Mouse (Mus musculus): ENCODE measurements around the gene Lsamp. TPM values are rescaled to one million over a fixed set of nuclear protein-coding genes. Genes with fewer than 3 reads are reported as not detected.

Lsamp gene
- polyA plus RNA-seq, 1 experiment from 2014 or later = 6.7 TPM

DNA sequence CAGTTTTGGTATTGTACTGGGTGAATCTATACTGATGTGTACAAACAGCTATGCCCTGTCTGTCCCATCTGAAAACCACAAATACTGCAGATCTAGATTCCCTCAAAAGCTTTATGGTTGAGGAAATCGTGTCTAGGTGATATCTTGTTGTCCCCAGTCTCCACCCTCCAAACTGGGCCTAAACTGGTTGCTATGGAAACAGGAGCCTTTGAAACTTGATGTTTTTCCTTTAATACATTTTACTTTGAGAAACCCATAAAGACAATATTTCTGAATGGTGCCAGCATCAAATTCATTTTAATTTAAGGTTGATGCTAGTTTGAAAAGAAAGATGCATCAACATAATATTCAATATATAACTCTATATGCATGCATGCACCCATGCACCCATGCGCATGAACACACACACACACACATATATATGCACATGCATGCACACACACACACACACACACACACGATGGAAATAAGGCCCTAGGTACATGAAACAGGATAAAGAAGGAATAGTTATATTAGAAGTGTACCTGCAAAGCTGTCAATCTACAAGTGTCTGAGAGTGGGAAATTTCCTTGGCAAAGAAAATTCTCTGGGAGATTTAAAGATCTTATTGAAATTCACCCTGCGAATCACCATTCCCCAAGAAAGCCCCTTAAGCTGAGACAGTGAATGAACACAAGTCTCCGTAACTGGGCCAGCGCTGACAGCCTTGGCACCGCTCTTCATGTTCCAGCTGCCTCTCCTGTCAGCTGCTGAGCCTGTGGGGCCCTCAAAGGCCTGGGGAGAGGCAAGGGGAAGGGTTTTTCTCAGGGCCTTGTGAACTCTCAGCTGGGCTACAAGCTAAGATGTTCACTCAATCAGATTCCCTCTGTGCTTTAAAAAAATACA, 525.2 kb downstream of the Lsamp start:
- Histone ChIP-seq H3K36me3 (no peaks in the 10 kb centered on the region), H3K27ac (no peak overlapping the region), H3K27me3 (no peaks in the 10 kb centered on the region), H3K4me2 (no peak overlapping the region), H3K9ac (replicated peaks) (no peak overlapping the region), H3K9me3 (no peaks in the 10 kb centered on the region), H3K4me3 (replicated peaks) (no peak overlapping the region), H3K4me1 (replicated peaks) (no peaks in the 10 kb centered on the region)
- ATAC-seq (ENCODE audit: insufficient number of reproducible peaks, insufficient read depth, low FRiP score, low TSS enrichment, low read depth) = no peak
- 85% methylated on average over 7 of the region's 7 CpGs for WGBS

DNA sequence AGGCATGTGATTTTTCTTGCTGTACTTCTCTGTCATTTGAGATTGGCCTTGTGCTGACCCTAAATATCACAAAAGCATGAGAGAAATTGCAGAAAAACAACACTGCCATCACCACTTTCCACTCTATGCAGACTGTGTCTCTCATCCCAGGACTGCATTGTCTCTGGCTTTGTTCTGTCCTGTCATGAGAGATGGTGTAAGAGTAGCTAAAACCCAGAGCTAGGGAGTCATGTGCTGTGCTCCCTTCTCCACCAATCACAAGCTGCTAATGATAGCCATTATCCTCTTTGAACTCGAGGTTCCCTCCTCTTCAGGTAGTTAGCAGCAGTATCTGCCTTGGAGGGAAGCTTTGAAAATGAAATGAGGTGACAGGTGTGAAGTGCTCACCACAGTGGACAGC, 552.6 kb downstream of the Lsamp start:
- no peak for ATAC-seq (ENCODE audit: insufficient number of reproducible peaks, insufficient read depth, low FRiP score, low TSS enrichment, low read depth)
- Histone ChIP-seq H3K4me2 (no peak overlapping the region), H3K9ac (replicated peaks) (no peak overlapping the region), H3K4me1 (replicated peaks) (no peaks in the 10 kb centered on the region), H3K4me3 (replicated peaks) (no peak overlapping the region), H3K36me3 (no peaks in the 10 kb centered on the region), H3K27me3 (no peaks in the 10 kb centered on the region), H3K27ac (no peak overlapping the region), H3K9me3 (no peaks in the 10 kb centered on the region)
- WGBS = 20% methylated on average over 1 of the region's 1 CpGs

DNA sequence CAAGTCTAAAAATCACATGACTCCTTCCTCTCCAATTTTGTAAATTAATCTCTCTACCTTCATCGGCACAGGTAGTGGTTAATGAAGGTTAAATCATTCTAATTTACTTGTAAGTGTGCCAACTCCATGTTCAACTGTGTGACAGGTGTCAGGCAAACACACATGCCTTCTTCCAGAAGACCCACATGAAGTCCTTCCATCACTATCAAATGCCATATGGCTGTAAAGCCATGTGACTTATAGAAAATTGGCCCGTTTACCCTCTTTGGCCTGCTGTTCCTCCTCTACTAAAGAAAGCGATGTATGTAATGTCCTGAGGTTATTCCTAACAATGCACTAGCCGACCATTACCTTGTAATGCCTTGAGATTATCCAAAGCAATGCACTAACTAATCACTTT, 565.5 kb downstream of the Lsamp start:
- 86% methylated on average over 4 of the region's 4 CpGs for WGBS
- Histone ChIP-seq H3K27me3 (no peaks in the 10 kb centered on the region), H3K4me2 (no peak overlapping the region), H3K9me3 (no peaks in the 10 kb centered on the region), H3K27ac (no peak overlapping the region), H3K4me3 (replicated peaks) (no peak overlapping the region), H3K36me3 (no peaks in the 10 kb centered on the region), H3K9ac (replicated peaks) (no peak overlapping the region), H3K4me1 (replicated peaks) (no peaks in the 10 kb centered on the region)
- no peak for ATAC-seq (ENCODE audit: insufficient number of reproducible peaks, insufficient read depth, low FRiP score, low TSS enrichment, low read depth)

- Histone ChIP-seq H3K27ac (no peak overlapping the region), H3K4me2 (no peak overlapping the region), H3K9me3 (no peaks in the 10 kb centered on the region), H3K9ac (replicated peaks) (no peak overlapping the region), H3K36me3 (no peaks in the 10 kb centered on the region), H3K27me3 (no peaks in the 10 kb centered on the region), H3K4me1 (replicated peaks) (0 out of 2 replicates have a peak, but pooled peaks cover 6% of the 10 kb centered on the region), H3K4me3 (replicated peaks) (no peak overlapping the region)
- WGBS = 71% methylated on average over 1 of the region's 1 CpGs
- no peak for ATAC-seq (ENCODE audit: insufficient number of reproducible peaks, insufficient read depth, low FRiP score, low TSS enrichment, low read depth)
Observed at GRCm38 (mm10) chr16:40555608-40556007, 571.4 kb downstream of the Lsamp start.

- Histone ChIP-seq H3K36me3 (no peaks in the 10 kb centered on the region), H3K9ac (replicated peaks) (no peak overlapping the region), H3K4me2 (no peak overlapping the region), H3K4me3 (replicated peaks) (no peak overlapping the region), H3K27me3 (no peaks in the 10 kb centered on the region), H3K4me1 (replicated peaks) (0 out of 2 replicates have a peak, but pooled peaks cover 7% of the 10 kb centered on the region), H3K9me3 (no peaks in the 10 kb centered on the region), H3K27ac (no peak overlapping the region)
- ATAC-seq (ENCODE audit: insufficient number of reproducible peaks, insufficient read depth, low FRiP score, low TSS enrichment, low read depth) = no peak
- 44% methylated on average over 5 of the region's 5 CpGs for WGBS
Observed at GRCm38 (mm10) chr16:40557680-40558249, 573.6 kb downstream of the Lsamp start.

DNA sequence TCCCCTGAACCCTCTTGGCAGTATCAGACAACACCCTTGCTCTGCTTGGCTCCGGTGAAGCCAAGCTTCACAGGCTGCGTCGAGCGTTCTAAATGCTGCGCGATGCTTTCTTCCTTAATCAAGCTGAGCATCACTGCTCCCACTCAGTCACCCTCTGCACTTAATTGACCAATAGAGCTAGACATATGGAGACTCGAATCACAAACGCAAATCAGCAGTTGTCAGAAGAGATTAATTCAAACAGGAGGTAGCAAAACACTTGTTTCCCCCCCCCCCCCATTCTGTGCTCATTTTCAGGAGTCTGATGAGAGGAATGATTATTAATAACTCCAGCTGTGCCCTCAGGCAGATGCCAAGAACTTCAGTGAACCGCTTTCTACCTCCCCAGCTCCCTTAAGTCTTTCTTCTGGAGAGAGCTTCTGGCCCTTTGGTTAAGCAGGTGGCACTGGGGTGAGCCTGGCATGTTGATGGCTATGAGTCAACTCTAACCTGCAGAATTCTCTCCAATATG, 583.3 kb downstream of the Lsamp start:
- H3K27me3 ChIP-seq = no peaks in the 10 kb centered on the region
- WGBS = 80% methylated on average over 9 of the region's 9 CpGs

GRCm38 (mm10) chr16:40572085-40572745, 588.1 kb downstream of the Lsamp start:
- Histone ChIP-seq H3K27me3 (no peaks in the 10 kb centered on the region), H3K4me2 (no peak overlapping the region), H3K9me3 (no peaks in the 10 kb centered on the region), H3K27ac (no peak overlapping the region), H3K9ac (replicated peaks) (no peak overlapping the region), H3K4me3 (replicated peaks) (no peak overlapping the region), H3K36me3 (no peaks in the 10 kb centered on the region), H3K4me1 (replicated peaks) (no peaks in the 10 kb centered on the region)
- ATAC-seq (ENCODE audit: insufficient number of reproducible peaks, insufficient read depth, low FRiP score, low TSS enrichment, low read depth) = no peak
- 84% methylated on average over 12 of the region's 12 CpGs for WGBS

More for the DNA sequence above, 583.3 kb downstream of the Lsamp start:
- H3K4me3 ChIP-seq (replicated peaks) = no peak overlapping the region
- H3K9ac ChIP-seq (replicated peaks) = no peak overlapping the region
- no peaks in the 10 kb centered on the region for H3K36me3 ChIP-seq
- H3K4me2 ChIP-seq = no peak overlapping the region
- no peak overlapping the region for H3K27ac ChIP-seq
- no peaks in the 10 kb centered on the region for H3K9me3 ChIP-seq
- ATAC-seq (ENCODE audit: insufficient number of reproducible peaks, insufficient read depth, low FRiP score, low TSS enrichment, low read depth) = no peak
- no peaks in the 10 kb centered on the region for H3K4me1 ChIP-seq (replicated peaks)

DNA sequence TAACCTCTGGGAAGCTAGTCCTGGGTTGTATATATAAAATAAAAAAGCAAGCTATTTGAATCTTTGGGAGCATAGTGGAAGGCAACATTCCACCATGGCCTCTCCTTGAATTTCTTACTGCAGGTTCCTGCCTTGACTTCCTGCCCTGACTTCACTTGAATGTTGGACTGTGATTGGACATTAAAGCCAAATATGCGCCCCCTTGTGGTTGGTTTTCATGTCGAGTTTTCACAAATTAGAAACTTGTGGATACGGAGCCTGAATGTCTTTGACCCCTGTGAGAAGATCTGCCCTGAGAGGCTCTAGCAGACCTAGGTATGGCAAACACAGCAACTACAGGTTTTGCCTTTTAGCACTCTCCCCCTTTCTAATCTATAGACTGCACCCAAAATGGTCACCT, 597.9 kb downstream of the Lsamp start:
- Histone ChIP-seq H3K36me3 (no peaks in the 10 kb centered on the region), H3K27ac (no peak overlapping the region), H3K9me3 (no peaks in the 10 kb centered on the region), H3K4me1 (replicated peaks) (no peaks in the 10 kb centered on the region), H3K4me2 (no peak overlapping the region), H3K27me3 (no peaks in the 10 kb centered on the region), H3K4me3 (replicated peaks) (no peak overlapping the region), H3K9ac (replicated peaks) (no peak overlapping the region)
- ATAC-seq (ENCODE audit: insufficient number of reproducible peaks, insufficient read depth, low FRiP score, low TSS enrichment, low read depth) = no peak
- WGBS = 62% methylated on average over 3 of the region's 3 CpGs

DNA sequence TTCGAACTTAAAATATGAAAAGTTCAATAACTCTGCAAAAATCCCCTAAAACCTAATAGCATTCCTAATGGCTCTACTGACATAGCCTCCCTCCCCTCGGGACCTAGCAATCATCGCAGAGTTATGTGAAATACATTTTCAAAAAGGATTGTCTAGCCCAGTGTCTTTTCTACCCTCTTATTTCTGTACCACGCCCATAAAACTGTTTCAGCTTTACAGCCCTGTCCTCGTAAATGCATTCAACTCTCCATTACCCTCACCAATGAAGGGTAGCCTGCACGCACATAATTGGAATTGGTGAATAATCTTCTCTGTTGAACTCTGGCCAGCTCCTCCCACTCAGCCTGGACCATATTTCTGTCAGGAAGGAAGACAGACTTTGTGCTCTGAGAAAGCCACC, 609.0 kb downstream of the Lsamp start:
- no peaks in the 10 kb centered on the region for H3K9me3 ChIP-seq
- no peak overlapping the region for H3K9ac ChIP-seq (replicated peaks)
- H3K4me1 ChIP-seq (replicated peaks) = no peaks in the 10 kb centered on the region
- H3K4me2 ChIP-seq = no peak overlapping the region
- no peaks in the 10 kb centered on the region for H3K36me3 ChIP-seq
- ATAC-seq (ENCODE audit: insufficient number of reproducible peaks, insufficient read depth, low FRiP score, low TSS enrichment, low read depth) = no peak
- no peak overlapping the region for H3K4me3 ChIP-seq (replicated peaks)
- 60% methylated on average over 6 of the region's 6 CpGs for WGBS
- H3K27ac ChIP-seq = no peak overlapping the region
- no peaks in the 10 kb centered on the region for H3K27me3 ChIP-seq

DNA sequence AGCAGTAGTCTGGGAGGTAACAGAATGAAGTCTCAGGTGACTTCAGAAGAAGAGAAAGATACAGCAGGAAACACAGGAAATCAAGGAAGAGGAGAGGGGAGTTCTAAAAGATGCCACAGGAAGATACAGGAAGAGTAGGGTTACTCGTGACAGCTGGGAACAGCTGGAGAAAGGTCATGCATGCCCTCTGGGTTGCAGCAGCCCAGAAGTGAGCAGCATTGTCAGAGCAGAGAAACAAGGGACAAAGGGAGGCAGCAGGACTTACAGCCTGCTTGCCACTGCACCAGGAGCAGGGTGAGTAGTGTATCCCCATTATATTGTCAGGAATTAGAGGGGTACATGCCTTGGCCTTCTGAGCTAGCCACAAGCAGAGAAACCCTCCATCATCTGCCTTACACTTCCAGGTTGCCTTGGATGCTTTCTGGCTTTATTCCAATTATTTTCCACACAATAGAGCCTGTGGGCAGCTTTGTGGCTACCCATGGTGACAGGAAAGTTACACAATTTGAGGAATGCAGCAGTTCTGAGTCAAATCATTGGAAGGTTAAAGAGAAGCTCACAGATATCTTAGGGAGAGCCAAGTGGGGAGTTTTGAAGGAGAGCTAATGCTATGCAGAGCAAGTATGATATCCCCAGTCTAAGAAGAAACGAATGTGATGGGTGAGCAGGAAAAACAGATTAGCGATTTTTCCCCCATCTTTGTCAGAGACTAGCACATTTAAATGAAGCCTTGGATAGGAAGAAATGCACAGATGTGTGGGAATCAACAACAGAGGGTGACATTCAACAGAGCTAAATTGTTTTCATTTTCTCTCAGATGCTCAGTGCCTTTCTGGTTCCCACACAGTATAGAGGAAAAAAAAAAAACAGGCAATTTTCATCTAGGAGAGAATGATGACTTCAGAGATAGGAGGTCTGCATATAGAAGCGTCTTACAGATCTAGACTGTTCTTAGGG, 617.5 kb downstream of the Lsamp start:
- Histone ChIP-seq H3K9me3 (no peaks in the 10 kb centered on the region), H3K9ac (replicated peaks) (no peak overlapping the region), H3K4me3 (replicated peaks) (no peak overlapping the region), H3K36me3 (no peaks in the 10 kb centered on the region), H3K4me1 (replicated peaks) (no peaks in the 10 kb centered on the region), H3K4me2 (no peak overlapping the region), H3K27ac (no peak overlapping the region), H3K27me3 (no peaks in the 10 kb centered on the region)
- no peak for ATAC-seq (ENCODE audit: insufficient number of reproducible peaks, insufficient read depth, low FRiP score, low TSS enrichment, low read depth)
- WGBS = 64% methylated on average over 4 of the region's 4 CpGs

Measured in limb, embryonic 12.5 days (tissue).